Comparison of ENCODE assay signal across 8 mouse cellular contexts in the genomic region with DNA sequence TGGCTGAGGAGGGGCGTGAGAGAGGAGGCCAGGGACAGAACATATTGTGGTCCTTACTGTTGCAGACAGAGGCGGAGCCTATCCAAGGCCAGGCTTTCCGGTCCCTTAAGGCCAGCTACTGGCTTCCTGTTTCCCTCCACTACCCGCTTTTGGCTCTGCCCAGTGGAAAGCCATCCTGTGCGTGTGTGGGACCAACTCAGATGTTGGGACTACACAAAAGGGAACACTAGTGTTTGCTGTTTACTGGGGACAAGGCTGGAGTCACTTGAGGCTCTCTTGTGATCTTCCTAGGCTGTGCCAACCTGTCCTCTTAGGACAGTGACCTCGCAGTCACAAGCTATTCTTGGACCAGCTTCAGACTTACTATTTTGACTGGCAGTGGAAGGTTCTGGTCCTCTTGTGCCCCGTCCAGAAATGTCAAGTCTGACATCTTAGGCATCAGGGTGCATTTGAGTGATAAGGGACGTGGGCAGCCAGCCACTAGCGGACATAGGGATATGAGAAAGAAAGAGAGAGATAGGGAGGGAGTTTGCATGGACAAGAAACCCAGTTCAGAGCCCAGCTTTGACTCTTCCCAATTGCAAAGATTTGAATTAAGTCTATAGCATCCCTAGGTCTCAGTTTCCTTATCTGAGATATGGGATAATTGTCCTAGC. TPM values are rescaled to one million over a fixed set of nuclear protein-coding genes. Genes with fewer than 3 reads are reported as not detected.
DNase-seq lines count a peak whose midpoint lies in the region; ATAC-seq and TF ChIP-seq lines count a peak whose summit lies in the region.

No protein-coding gene starts in this region.

- no peak overlapping the region for H3K9ac ChIP-seq in kidney, embryonic 15.5 days

- DNase-seq in lung, adult 18-20 months = peak; percentile 61 to 67
- no peak for DNase-seq in lung, adult 2 months
- no peak for DNase-seq in left cerebral cortex, adult 18-20 months (ENCODE audit: low spot score in 2 of 2)
- DNase-seq in thymus, adult 18-20 months = no peak

- no peaks in the 10 kb centered on the region for H3K9me3 ChIP-seq in kidney, embryonic 15.5 days (replicated peaks)

- WGBS in lung, adult 2 months = 32% methylated on average over 9 of the region's 9 CpGs
- WGBS in kidney, embryonic 15.5 days = 73% methylated on average over 9 of the region's 9 CpGs

- no peak for TF ChIP-seq CTCF in lung, adult 2 months (IDR thresholded peaks at IDR 0.05; ENCODE audit: insufficient read depth, low read length)

- peak; percentile 55 for ATAC-seq in erythroid progenitor cell, adult 5-6 weeks (replicated peaks; ENCODE audit: low FRiP score, poor library complexity, severe bottlenecking)
- no peak for ATAC-seq in kidney, embryonic 15.5 days (replicated peaks; ENCODE audit: low FRiP score)
- ATAC-seq in megakaryocyte, adult 5-6 weeks (ENCODE audit: poor library complexity, severe bottlenecking) = peak; percentile 66
- no peak for ATAC-seq in activated CD4-positive, CD25-positive, alpha-beta regulatory T cell, adult 4 months

- H3K4me2 ChIP-seq in kidney, embryonic 15.5 days = no peak overlapping the region

- no peak for TF ChIP-seq POLR2A in lung, adult 2 months (IDR thresholded peaks at IDR 0.05; ENCODE audit: borderline replicate concordance, extremely low read depth, low read depth, low read length)

- H3K4me1 ChIP-seq in lung, adult 2 months (ENCODE audit: control insufficient read depth, insufficient read depth, low read length) = peaks cover 6% of the 10 kb centered on the region; the same call in 1 of the 2 replicates
- peaks cover 5% of the 10 kb centered on the region; the same call in 1 of the 2 replicates for H3K4me1 ChIP-seq in kidney, embryonic 15.5 days

- H3K4me3 ChIP-seq in lung, adult 2 months (replicated peaks; ENCODE audit: extremely low read depth, low read depth, low read length) = no peak overlapping the region
- no peak overlapping the region for H3K4me3 ChIP-seq in kidney, embryonic 15.5 days (replicated peaks)

- peaks cover 92% of the 10 kb centered on the region for H3K36me3 ChIP-seq in kidney, embryonic 15.5 days

- H3K27ac ChIP-seq in kidney, embryonic 15.5 days = peak overlapping the region; percentile 67

- H3K27me3 ChIP-seq in kidney, embryonic 15.5 days = no peaks in the 10 kb centered on the region

RNA-seq across cellular contexts. Expression of gene Snrnp35, which starts 15.4 kb away (rescaled TPM):
- polyA plus RNA-seq in lung, adult 2 months (2012; rRNA removed) = 3.0 and 4.8 TPM in 2 replicates
- 1.7 and 7.9 TPM in 2 replicates for total RNA-seq in erythroid progenitor cell, adult 5-6 weeks (2015; ENCODE audit: low replicate concordance)
- 9.0 TPM in 1 of 2 replicates, not detected in the other for total RNA-seq in erythroid progenitor cell, adult 5-6 weeks (2017; ENCODE audit: low replicate concordance)
- polyA plus RNA-seq in kidney, embryonic 15.5 days (2015; fragmentation: Nextera tagmentation; extraction: Ambion mirVana) = 26.7 and 27.4 TPM in 2 replicates
- total RNA-seq in megakaryocyte, adult 5-6 weeks (2015) = 3.8 and 5.7 TPM in 2 replicates
- 10.6 and 12.0 TPM in 2 replicates for total RNA-seq in megakaryocyte, adult 5-6 weeks (2017)
- polyA plus RNA-seq in activated CD4-positive, CD25-positive, alpha-beta regulatory T cell, adult 4 months (2017; shearing (Covaris generic)) = 10 to 100 TPM in 1 of 2 experiments, 1 to 10 TPM in 1; 5.0 to 12.3 TPM
- total RNA-seq in left cerebral cortex, adult 18-20 months (2021) = 10 to 100 TPM; 23.0 to 27.5 TPM

RNA-seq across cellular contexts. Expression of gene Rilpl2, which starts 20.2 kb away (rescaled TPM):
- 19.6 and 20.6 TPM in 2 replicates for polyA plus RNA-seq in lung, adult 2 months (2012; rRNA removed)
- 7.1 and 7.9 TPM in 2 replicates for total RNA-seq in erythroid progenitor cell, adult 5-6 weeks (2015; ENCODE audit: low replicate concordance)
- 5.3 and 7.0 TPM in 2 replicates for total RNA-seq in erythroid progenitor cell, adult 5-6 weeks (2017; ENCODE audit: low replicate concordance)
- 29.6 and 32.8 TPM in 2 replicates for polyA plus RNA-seq in kidney, embryonic 15.5 days (2015; fragmentation: Nextera tagmentation; extraction: Ambion mirVana)
- total RNA-seq in megakaryocyte, adult 5-6 weeks (2015) = 42.8 and 45.4 TPM in 2 replicates
- total RNA-seq in megakaryocyte, adult 5-6 weeks (2017) = 42.5 and 42.9 TPM in 2 replicates
- polyA plus RNA-seq in activated CD4-positive, CD25-positive, alpha-beta regulatory T cell, adult 4 months (2017; shearing (Covaris generic)) = 10 to 100 TPM; 69.3 to 73.3 TPM
- 10 to 100 TPM; 17.5 to 19.3 TPM for total RNA-seq in left cerebral cortex, adult 18-20 months (2021)

RNA-seq across cellular contexts. Expression of gene Rilpl1, which starts 32.8 kb away (rescaled TPM):
- 24.4 and 26.0 TPM in 2 replicates for polyA plus RNA-seq in lung, adult 2 months (2012; rRNA removed)
- total RNA-seq in erythroid progenitor cell, adult 5-6 weeks (2015; ENCODE audit: low replicate concordance) = not detected in 2 replicates
- total RNA-seq in erythroid progenitor cell, adult 5-6 weeks (2017; ENCODE audit: low replicate concordance) = not detected in 2 replicates
- 21.8 and 22.8 TPM in 2 replicates for polyA plus RNA-seq in kidney, embryonic 15.5 days (2015; fragmentation: Nextera tagmentation; extraction: Ambion mirVana)
- total RNA-seq in megakaryocyte, adult 5-6 weeks (2015) = 0.75 and 1.2 TPM in 2 replicates
- 0.48 and 0.65 TPM in 2 replicates for total RNA-seq in megakaryocyte, adult 5-6 weeks (2017)
- under 1 TPM; 0.69 to 0.86 TPM for polyA plus RNA-seq in activated CD4-positive, CD25-positive, alpha-beta regulatory T cell, adult 4 months (2017; shearing (Covaris generic))
- 10 to 100 TPM; 85.1 to 93.3 TPM for total RNA-seq in left cerebral cortex, adult 18-20 months (2021)

RNA-seq across cellular contexts. Expression of gene Tmed2, which starts 42.1 kb away (rescaled TPM):
- polyA plus RNA-seq in lung, adult 2 months (2012; rRNA removed) = 112 and 149 TPM in 2 replicates
- total RNA-seq in erythroid progenitor cell, adult 5-6 weeks (2015; ENCODE audit: low replicate concordance) = 454 and 638 TPM in 2 replicates
- total RNA-seq in erythroid progenitor cell, adult 5-6 weeks (2017; ENCODE audit: low replicate concordance) = 524 and 584 TPM in 2 replicates
- polyA plus RNA-seq in kidney, embryonic 15.5 days (2015; fragmentation: Nextera tagmentation; extraction: Ambion mirVana) = 519 and 585 TPM in 2 replicates
- total RNA-seq in megakaryocyte, adult 5-6 weeks (2015) = 561 and 605 TPM in 2 replicates
- 974 and 1,002 TPM in 2 replicates for total RNA-seq in megakaryocyte, adult 5-6 weeks (2017)
- 10 to 100 TPM; 67.0 to 80.4 TPM for polyA plus RNA-seq in activated CD4-positive, CD25-positive, alpha-beta regulatory T cell, adult 4 months (2017; shearing (Covaris generic))
- total RNA-seq in left cerebral cortex, adult 18-20 months (2021) = 100 to 1,000 TPM; 103 to 122 TPM

RNA-seq across cellular contexts. Expression of gene Ddx55, which starts 54.3 kb away (rescaled TPM):
- polyA plus RNA-seq in lung, adult 2 months (2012; rRNA removed) = 11.0 and 12.9 TPM in 2 replicates
- total RNA-seq in erythroid progenitor cell, adult 5-6 weeks (2015; ENCODE audit: low replicate concordance) = 5.8 and 9.6 TPM in 2 replicates
- 5.0 and 10.5 TPM in 2 replicates for total RNA-seq in erythroid progenitor cell, adult 5-6 weeks (2017; ENCODE audit: low replicate concordance)
- 13.6 and 15.8 TPM in 2 replicates for polyA plus RNA-seq in kidney, embryonic 15.5 days (2015; fragmentation: Nextera tagmentation; extraction: Ambion mirVana)
- 6.5 and 7.7 TPM in 2 replicates for total RNA-seq in megakaryocyte, adult 5-6 weeks (2015)
- 7.2 and 15.1 TPM in 2 replicates for total RNA-seq in megakaryocyte, adult 5-6 weeks (2017)
- 10 to 100 TPM; 16.3 to 16.6 TPM for polyA plus RNA-seq in activated CD4-positive, CD25-positive, alpha-beta regulatory T cell, adult 4 months (2017; shearing (Covaris generic))
- 10 to 100 TPM; 22.6 to 25.9 TPM for total RNA-seq in left cerebral cortex, adult 18-20 months (2021)

Comparison
In these comparisons a context has a peak if more than half of its experiments do, and no peak if none do; other contexts are left out.
1. DNase-seq: peak in lung, adult 18-20 months (2 of 2); none in lung, adult 2 months (single experiment), left cerebral cortex, adult 18-20 months (0 of 2) and thymus, adult 18-20 months (0 of 2).
2. ATAC-seq: peak in erythroid progenitor cell, adult 5-6 weeks (single experiment) and megakaryocyte, adult 5-6 weeks (single experiment); none in kidney, embryonic 15.5 days (single experiment) and activated CD4-positive, CD25-positive, alpha-beta regulatory T cell, adult 4 months (single experiment).
3. RNA of gene Rilpl1, which starts 32.8 kb away (total RNA-seq): 85.1 to 93.3 TPM in left cerebral cortex, adult 18-20 months; 0.48 to 1.2 TPM in megakaryocyte, adult 5-6 weeks and not detected in erythroid progenitor cell, adult 5-6 weeks; every median in the first group is over 10 times any median in the second.